ENCODE assay signal across 12 mouse cellular contexts in genomic region chr12:111851745-111852144, GRCm38 (mm10). TPM values are rescaled to one million over a fixed set of nuclear protein-coding genes. Genes with fewer than 3 reads are reported as not detected.
A peak's percentile ranks its signal among the peaks of the same experiment; 100 is the strongest.
DNase-seq lines count a peak whose midpoint lies in the region; ATAC-seq and TF ChIP-seq lines count a peak whose summit lies in the region.
"Had no signal": no experiment of that assay in that cellular context is flagged by ENCODE, and none has a peak within 500 bp of the region (broad histone marks: within the 10 kb centered on the region; RNA-seq: fewer than 3 reads in every experiment).

No protein-coding gene starts in this region.

- ATAC-seq in cerebellum, adult (ENCODE audit: insufficient number of reproducible peaks, low FRiP score, low TSS enrichment), result no peak
- no peak for ATAC-seq in midbrain, embryonic 13.5 days
- no peak for ATAC-seq in midbrain, postnatal 0 days (ENCODE audit: low FRiP score)
- no peak for ATAC-seq in neural tube, embryonic 15.5 days (ENCODE audit: low FRiP score)
- ATAC-seq: intestine, embryonic 15.5 days had no signal

- peak; percentile 28 to 33 for DNase-seq in cerebellum, postnatal 14 days
- no peak for DNase-seq in midbrain, embryonic 10.5 days (ENCODE audit: low spot score)
- peak; percentile 17 for DNase-seq in midbrain, postnatal 0 days (ENCODE audit: low spot score)
- no peak for DNase-seq in kidney, adult 9 months
- no peak for DNase-seq in left cerebral cortex, adult 9 months (ENCODE audit: low spot score in 2 of 2)
- DNase-seq: right cerebral cortex, adult 18-20 months had no signal

- no peak for TF ChIP-seq CTCF in midbrain, postnatal 0 days (IDR thresholded peaks at IDR 0.05)

- no peak overlapping the region for H3K4me2 ChIP-seq in midbrain, embryonic 13.5 days (replicated peaks)
- no peak overlapping the region for H3K4me2 ChIP-seq in midbrain, postnatal 0 days (ENCODE audit: low read depth, low read length, poor library complexity, severe bottlenecking)
- no peak overlapping the region for H3K4me2 ChIP-seq in neural tube, embryonic 15.5 days
- H3K4me2 ChIP-seq: intestine, embryonic 15.5 days; limb, embryonic 13.5 days; lung, embryonic 14.5 days had no signal

- no peaks in the 10 kb centered on the region for H3K36me3 ChIP-seq in midbrain, embryonic 13.5 days
- no peaks in the 10 kb centered on the region for H3K36me3 ChIP-seq in midbrain, embryonic 10.5 days
- peaks cover 4% of the 10 kb centered on the region; the same call in 1 of the 2 replicates for H3K36me3 ChIP-seq in midbrain, postnatal 0 days (ENCODE audit: insufficient read depth, low read length)
- H3K36me3 ChIP-seq in neural tube, embryonic 15.5 days, result peaks cover under 1% of the 10 kb centered on the region; the same call in 1 of the 2 replicates

- no peak overlapping the region for H3K4me3 ChIP-seq in midbrain, embryonic 13.5 days (replicated peaks)
- H3K4me3 ChIP-seq in midbrain, embryonic 10.5 days, result no peak overlapping the region
- H3K4me3 ChIP-seq in midbrain, postnatal 0 days (ENCODE audit: low read depth, low read length), result no peak overlapping the region
- H3K4me3 ChIP-seq in neural tube, embryonic 15.5 days (replicated peaks), result no peak overlapping the region
- H3K4me3 ChIP-seq: intestine, embryonic 15.5 days; limb, embryonic 13.5 days had no signal

- 0 out of 2 replicates have a peak overlapping the region, but pooled peaks have one; percentile 4 for H3K27ac ChIP-seq in midbrain, embryonic 13.5 days
- no peak overlapping the region for H3K27ac ChIP-seq in midbrain, embryonic 10.5 days (replicated peaks)
- H3K27ac ChIP-seq in midbrain, postnatal 0 days (ENCODE audit: low read depth, low read length), result no peak overlapping the region
- H3K27ac ChIP-seq in neural tube, embryonic 15.5 days (replicated peaks), result no peak overlapping the region
- H3K27ac ChIP-seq: intestine, embryonic 15.5 days; limb, embryonic 13.5 days had no signal

- H3K9ac ChIP-seq in midbrain, embryonic 13.5 days (replicated peaks), result no peak overlapping the region
- no peak overlapping the region for H3K9ac ChIP-seq in midbrain, postnatal 0 days (replicated peaks; ENCODE audit: low read length, poor library complexity, severe bottlenecking)
- H3K9ac ChIP-seq in neural tube, embryonic 15.5 days (replicated peaks), result no peak overlapping the region
- H3K9ac ChIP-seq: intestine, embryonic 15.5 days; limb, embryonic 13.5 days; lung, embryonic 14.5 days had no signal

- H3K27me3 ChIP-seq in midbrain, embryonic 13.5 days, result no peaks in the 10 kb centered on the region
- no peaks in the 10 kb centered on the region for H3K27me3 ChIP-seq in midbrain, embryonic 10.5 days (ENCODE audit: low read depth, poor library complexity, severe bottlenecking)
- no peaks in the 10 kb centered on the region for H3K27me3 ChIP-seq in midbrain, postnatal 0 days (ENCODE audit: insufficient read depth, low read length)
- no peaks in the 10 kb centered on the region for H3K27me3 ChIP-seq in neural tube, embryonic 15.5 days (replicated peaks)
- H3K27me3 ChIP-seq: intestine, embryonic 15.5 days; limb, embryonic 13.5 days had no signal

- no peaks in the 10 kb centered on the region for H3K4me1 ChIP-seq in midbrain, embryonic 13.5 days (replicated peaks)
- no peaks in the 10 kb centered on the region for H3K4me1 ChIP-seq in midbrain, embryonic 10.5 days
- no peaks in the 10 kb centered on the region for H3K4me1 ChIP-seq in midbrain, postnatal 0 days (ENCODE audit: insufficient read depth, low read length)
- H3K4me1 ChIP-seq in neural tube, embryonic 15.5 days, result no peaks in the 10 kb centered on the region
- H3K4me1 ChIP-seq: intestine, embryonic 15.5 days had no signal

- WGBS in midbrain, embryonic 13.5 days, result 73% methylated on average over 5 of the region's 5 CpGs
- WGBS in midbrain, embryonic 10.5 days, result 86% methylated on average over 5 of the region's 5 CpGs
- WGBS in midbrain, postnatal 0 days, result 68% methylated on average over 5 of the region's 5 CpGs
- 74% methylated on average over 5 of the region's 5 CpGs for WGBS in neural tube, embryonic 15.5 days

- H3K9me3 ChIP-seq in midbrain, embryonic 13.5 days, result no peaks in the 10 kb centered on the region
- no peaks in the 10 kb centered on the region for H3K9me3 ChIP-seq in midbrain, embryonic 10.5 days (replicated peaks)
- H3K9me3 ChIP-seq in midbrain, postnatal 0 days (ENCODE audit: low read length), result no peaks in the 10 kb centered on the region
- no peaks in the 10 kb centered on the region for H3K9me3 ChIP-seq in neural tube, embryonic 15.5 days (replicated peaks)
- H3K9me3 ChIP-seq: intestine, embryonic 15.5 days had no signal

RNA-seq across cellular contexts. Expression of gene Zfyve21, which starts 37.8 kb away (rescaled TPM):
- polyA plus RNA-seq in midbrain, embryonic 13.5 days (2015; fragmentation: Nextera tagmentation; extraction: Ambion mirVana), result 34.7 and 36.6 TPM in 2 replicates
- 75.3 and 79.2 TPM in 2 replicates for polyA plus RNA-seq in midbrain, embryonic 10.5 days (2016; fragmentation: Nextera tagmentation; extraction: Ambion mirVana)
- total RNA-seq in midbrain, postnatal 0 days (2014; rRNA removed), result 30.6 and 30.9 TPM in 2 replicates
- polyA plus RNA-seq in midbrain, postnatal 0 days (2015; fragmentation: Nextera tagmentation; extraction: Ambion mirVana), result 29.7 and 37.2 TPM in 2 replicates
- polyA plus RNA-seq in neural tube, embryonic 15.5 days (2015; fragmentation: Nextera tagmentation; extraction: Ambion mirVana), result 39.8 and 64.0 TPM in 2 replicates

RNA-seq across cellular contexts. Expression of gene Xrcc3, which starts 38.1 kb away (rescaled TPM):
- polyA plus RNA-seq in midbrain, embryonic 13.5 days (2015; fragmentation: Nextera tagmentation; extraction: Ambion mirVana), result 3.9 and 4.4 TPM in 2 replicates
- 16.7 and 18.2 TPM in 2 replicates for polyA plus RNA-seq in midbrain, embryonic 10.5 days (2016; fragmentation: Nextera tagmentation; extraction: Ambion mirVana)
- total RNA-seq in midbrain, postnatal 0 days (2014; rRNA removed), result 4.1 and 5.4 TPM in 2 replicates
- 1.7 and 2.5 TPM in 2 replicates for polyA plus RNA-seq in midbrain, postnatal 0 days (2015; fragmentation: Nextera tagmentation; extraction: Ambion mirVana)
- 2.5 and 4.6 TPM in 2 replicates for polyA plus RNA-seq in neural tube, embryonic 15.5 days (2015; fragmentation: Nextera tagmentation; extraction: Ambion mirVana)

RNA-seq across cellular contexts. Expression of gene Ppp1r13b, which starts 56.2 kb away (rescaled TPM):
- polyA plus RNA-seq in midbrain, embryonic 13.5 days (2015; fragmentation: Nextera tagmentation; extraction: Ambion mirVana), result 17.8 and 19.7 TPM in 2 replicates
- 3.5 and 4.9 TPM in 2 replicates for polyA plus RNA-seq in midbrain, embryonic 10.5 days (2016; fragmentation: Nextera tagmentation; extraction: Ambion mirVana)
- 58.5 and 79.3 TPM in 2 replicates for total RNA-seq in midbrain, postnatal 0 days (2014; rRNA removed)
- polyA plus RNA-seq in midbrain, postnatal 0 days (2015; fragmentation: Nextera tagmentation; extraction: Ambion mirVana), result 38.5 and 47.0 TPM in 2 replicates
- polyA plus RNA-seq in neural tube, embryonic 15.5 days (2015; fragmentation: Nextera tagmentation; extraction: Ambion mirVana), result 32.1 and 33.5 TPM in 2 replicates

Comparison
In these comparisons a context has a peak if more than half of its experiments do, and no peak if none do; other contexts are left out.
1. DNase-seq: peak in cerebellum, postnatal 14 days (2 of 2) and midbrain, postnatal 0 days (single experiment); none in midbrain, embryonic 10.5 days (single experiment), kidney, adult 9 months (single experiment) and left cerebral cortex, adult 9 months (0 of 2).